Mouse (Mus musculus) forebrain, embryonic 12.5 days (tissue): ENCODE results near the gene Lgals2. TPM values are rescaled to one million over a fixed set of nuclear protein-coding genes. Genes with fewer than 3 reads are reported as not detected.
A peak's percentile ranks its signal among the peaks of the same experiment; 100 is the strongest.
"Not testable (repeated sequence)": the region's sequence is repeated elsewhere in the genome, so short reads cannot be mapped to it uniquely, and the experiment has no call there.

Experiments
- ATAC-seq: fragments of 200-750 bp; cut with Nextera tagmentation; 2 replicates; pipeline ENCODE4 v1.8.0; 2017; ENCODE audit warnings: moderate TSS enrichment; ENCODE audit not compliant: low FRiP score
- H3K27ac ChIP-seq: fragments of 300-500 bp; sonication (generic); 2 replicates; pipeline ENCODE4 v1.5.1; 2016; ENCODE audit warnings: mild to moderate bottlenecking
- H3K27me3 ChIP-seq: fragments of 300-500 bp; sonication (generic); 2 replicates; pipeline ENCODE4 v1.6.1; 2016; ENCODE audit warnings: mild to moderate bottlenecking
- H3K36me3 ChIP-seq: fragments of 300-500 bp; sonication (generic); replicated peaks from 2 replicates; pipeline ENCODE4 v1.6.1; 2016; ENCODE audit warnings: mild to moderate bottlenecking
- H3K4me1 ChIP-seq: fragments of 300-500 bp; sonication (generic); 2 replicates; pipeline ENCODE4 v1.6.1; 2016
- H3K4me2 ChIP-seq: fragments of 300-500 bp; sonication (generic); 2 replicates; pipeline ENCODE4 v1.6.1; 2016; ENCODE audit warnings: mild to moderate bottlenecking, moderate library complexity
- H3K4me3 ChIP-seq: fragments of 300-500 bp; sonication (generic); replicated peaks from 2 replicates; pipeline ENCODE4 v1.5.1; 2016; ENCODE audit warnings: mild to moderate bottlenecking
- H3K9ac ChIP-seq: fragments of 300-500 bp; sonication (generic); 2 replicates; pipeline ENCODE4 v1.6.1; 2016; ENCODE audit warnings: mild to moderate bottlenecking
- H3K9me3 ChIP-seq: fragments of 300-500 bp; sonication (generic); 2 replicates; pipeline ENCODE4 v1.6.1; 2016
- WGBS: fragments of 180-500 bp; shearing (Covaris S2); methylation state at CpG from one replicate; pipeline ENCODE4 v1.1.7; 2016; 5-methylcytosine and 5-hydroxymethylcytosine counted together
- polyA plus RNA-seq: library from polyadenylated mRNA; unstranded; fragments of >200 nt; fragmentation: Nextera tagmentation; extraction: Ambion mirVana; gene quantifications from 2 replicates; pipeline ENCODE4 v1.2.1, GENCODE M21; 2016

Gene Lgals2
- polyA plus RNA-seq, 1 experiment from 2014 or later = not detected

DNA sequence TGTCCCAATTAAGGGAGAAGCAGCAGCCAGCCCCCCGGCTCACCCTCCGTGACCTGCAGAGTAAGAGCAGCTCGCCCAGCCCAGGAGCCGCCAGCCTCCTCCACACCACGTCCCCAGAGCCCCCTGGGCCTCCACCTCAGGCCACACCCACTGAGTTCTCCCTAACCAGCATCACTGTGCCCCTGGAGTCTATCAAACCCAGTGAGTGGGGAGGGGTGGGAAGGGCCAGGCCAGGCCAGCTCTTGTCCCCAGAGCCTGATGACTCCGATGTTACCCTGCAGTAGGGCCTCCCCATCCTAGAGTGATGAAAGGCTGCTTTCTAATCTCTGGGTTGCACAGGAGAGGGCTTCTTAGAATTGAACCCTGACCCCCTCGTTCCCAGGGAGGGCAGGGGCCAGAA is 37.1 kb upstream of the Lgals2 start:
- Histone ChIP-seq H3K27me3 (no peaks in the 10 kb centered on the region), H3K4me2 (no peak overlapping the region), H3K9ac (no peak overlapping the region), H3K36me3 (peaks cover 67% of the 10 kb centered on the region), H3K9me3 (no peaks in the 10 kb centered on the region), H3K27ac (no peak overlapping the region), H3K4me1 (0 out of 2 replicates have a peak, but pooled peaks cover 3% of the 10 kb centered on the region), H3K4me3 (no peak overlapping the region)
- 70% methylated on average over 7 of the region's 7 CpGs for WGBS
- ATAC-seq = no peak

DNA sequence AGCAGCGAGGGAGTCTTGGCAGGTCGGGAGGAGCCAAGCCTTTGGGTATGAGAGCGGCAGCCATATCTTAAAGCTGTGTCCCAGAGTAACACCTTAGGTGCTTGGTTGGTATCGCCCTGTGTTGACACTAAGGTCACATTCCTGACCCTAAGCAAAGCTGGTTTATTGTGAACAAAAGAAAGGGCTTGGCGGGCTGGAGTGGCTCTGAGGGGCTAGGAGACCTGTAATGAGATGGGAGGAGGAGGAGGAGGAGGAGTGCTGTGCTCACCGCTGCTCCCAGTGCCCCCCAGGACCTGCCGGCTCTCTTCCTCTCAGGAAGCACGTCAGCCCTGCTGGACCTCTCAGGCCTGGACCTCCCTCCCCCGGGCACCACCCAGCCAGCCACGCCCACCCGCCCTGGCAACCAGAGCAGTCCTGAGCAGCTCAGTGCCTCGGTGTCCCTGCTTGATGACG is 34.1 kb upstream of the Lgals2 start:
- 19% methylated on average over 13 of the region's 13 CpGs for WGBS
- no peak overlapping the region for H3K27ac ChIP-seq
- 0 out of 2 replicates have a peak, but pooled peaks cover 3% of the 10 kb centered on the region for H3K4me1 ChIP-seq
- no peak overlapping the region for H3K4me2 ChIP-seq
- H3K9ac ChIP-seq = no peak overlapping the region
- ATAC-seq = no peak
- no peak overlapping the region for H3K4me3 ChIP-seq
- H3K36me3 ChIP-seq = peaks cover 91% of the 10 kb centered on the region
- no peaks in the 10 kb centered on the region for H3K27me3 ChIP-seq
- no peaks in the 10 kb centered on the region for H3K9me3 ChIP-seq

DNA sequence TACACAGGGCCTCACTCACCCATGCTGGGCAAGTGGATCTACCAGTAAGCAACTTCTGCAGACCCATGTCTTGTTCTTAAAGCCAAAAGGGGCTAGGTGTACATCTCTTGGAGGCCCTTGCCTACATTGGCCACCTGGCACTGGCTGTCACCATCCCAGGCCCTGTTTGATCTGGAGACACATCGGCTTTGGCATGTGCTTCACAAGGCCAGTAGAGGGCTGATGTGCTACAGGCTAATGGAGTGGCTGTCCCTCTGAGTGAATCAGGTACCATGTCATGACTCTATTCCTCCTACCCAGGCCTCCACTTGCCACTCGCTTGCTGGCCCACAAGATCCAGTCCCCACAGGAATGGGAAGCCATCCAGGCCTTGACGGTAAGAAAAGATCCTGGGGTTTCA is 26.5 kb upstream of the Lgals2 start:
- Histone ChIP-seq H3K4me1 (peaks cover 18% of the 10 kb centered on the region), H3K9ac (no peak overlapping the region), H3K27ac (no peak overlapping the region), H3K27me3 (no peaks in the 10 kb centered on the region), H3K4me3 (no peak overlapping the region), H3K9me3 (no peaks in the 10 kb centered on the region), H3K36me3 (peaks cover 68% of the 10 kb centered on the region), H3K4me2 (no peak overlapping the region)
- 83% methylated on average over 3 of the region's 3 CpGs for WGBS
- no peak for ATAC-seq

DNA sequence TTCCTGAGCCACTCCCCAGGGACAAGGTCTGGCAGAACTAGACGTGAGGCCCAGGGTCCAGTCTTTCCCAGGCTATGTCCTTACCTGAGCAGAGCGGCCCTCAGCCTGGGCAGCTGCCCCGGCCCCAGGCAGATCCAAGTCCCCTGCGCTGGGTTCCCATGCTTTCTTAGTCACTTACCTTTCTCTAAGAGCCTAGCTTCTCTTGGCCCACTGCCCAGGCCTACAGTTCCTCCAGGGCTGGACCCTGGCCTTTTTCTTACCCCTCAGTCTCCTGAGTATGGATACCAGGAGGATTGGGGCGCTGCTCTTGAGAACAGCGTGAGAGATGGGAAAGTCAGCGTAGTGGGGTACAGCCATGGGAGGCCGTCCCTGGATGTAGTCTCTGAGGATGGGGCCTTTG is 25.1 kb upstream of the Lgals2 start:
- H3K36me3 ChIP-seq = peaks cover 55% of the 10 kb centered on the region
- H3K4me2 ChIP-seq = no peak overlapping the region
- H3K27ac ChIP-seq = no peak overlapping the region
- H3K4me3 ChIP-seq = no peak overlapping the region
- H3K4me1 ChIP-seq = peaks cover 30% of the 10 kb centered on the region
- H3K27me3 ChIP-seq = no peaks in the 10 kb centered on the region
- no peaks in the 10 kb centered on the region for H3K9me3 ChIP-seq
- ATAC-seq = no peak
- WGBS = 96% methylated on average over 8 of the region's 8 CpGs
- 0 out of 2 replicates have a peak overlapping the region, but pooled peaks have one; percentile 25 for H3K9ac ChIP-seq

DNA sequence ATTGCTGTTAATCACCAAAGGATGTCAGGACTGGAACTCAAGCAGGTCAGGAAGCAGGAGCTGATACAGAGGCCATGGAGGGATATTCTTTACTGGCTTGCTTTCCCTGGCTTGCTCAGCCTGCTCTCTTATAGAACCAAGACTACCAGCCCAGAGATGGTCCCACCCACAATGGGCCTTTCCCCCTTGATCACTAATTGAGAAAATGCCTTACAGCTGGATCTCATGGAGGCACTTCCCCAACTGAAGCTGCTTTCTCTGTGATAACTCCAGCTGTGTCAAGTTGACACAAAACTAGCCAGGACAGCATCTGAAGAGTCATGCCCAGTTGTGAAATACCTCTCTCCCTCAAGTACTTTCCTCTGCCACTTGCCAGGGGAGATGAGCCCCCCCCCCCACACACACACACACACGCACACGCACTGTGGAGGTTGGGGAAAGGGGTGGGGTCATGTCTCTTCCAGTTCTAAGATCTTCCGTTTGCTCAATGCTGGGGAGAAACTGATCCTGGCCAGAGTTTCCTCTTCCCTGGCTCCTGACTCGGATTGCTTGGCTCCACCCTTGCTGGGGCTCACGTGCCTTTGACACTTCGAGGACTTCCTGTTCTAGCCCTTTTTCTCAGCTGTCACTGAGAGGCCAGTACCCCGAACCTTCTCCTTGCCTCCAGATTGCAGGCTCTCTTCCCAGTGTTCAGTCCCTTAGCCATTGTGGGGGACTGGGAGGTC is 23.6 kb upstream of the Lgals2 start:
- not testable (repeated sequence) for ATAC-seq, H3K27me3 ChIP-seq, H3K9me3 ChIP-seq, H3K4me2 ChIP-seq, H3K4me3 ChIP-seq, H3K27ac ChIP-seq
- WGBS = 62% methylated on average over 7 of the region's 7 CpGs
- Histone ChIP-seq H3K4me1 (peaks cover 35% of the 10 kb centered on the region), H3K9ac (peak overlapping the region; percentile 1; the same call in 1 of the 2 replicates), H3K36me3 (peaks cover 42% of the 10 kb centered on the region)

DNA sequence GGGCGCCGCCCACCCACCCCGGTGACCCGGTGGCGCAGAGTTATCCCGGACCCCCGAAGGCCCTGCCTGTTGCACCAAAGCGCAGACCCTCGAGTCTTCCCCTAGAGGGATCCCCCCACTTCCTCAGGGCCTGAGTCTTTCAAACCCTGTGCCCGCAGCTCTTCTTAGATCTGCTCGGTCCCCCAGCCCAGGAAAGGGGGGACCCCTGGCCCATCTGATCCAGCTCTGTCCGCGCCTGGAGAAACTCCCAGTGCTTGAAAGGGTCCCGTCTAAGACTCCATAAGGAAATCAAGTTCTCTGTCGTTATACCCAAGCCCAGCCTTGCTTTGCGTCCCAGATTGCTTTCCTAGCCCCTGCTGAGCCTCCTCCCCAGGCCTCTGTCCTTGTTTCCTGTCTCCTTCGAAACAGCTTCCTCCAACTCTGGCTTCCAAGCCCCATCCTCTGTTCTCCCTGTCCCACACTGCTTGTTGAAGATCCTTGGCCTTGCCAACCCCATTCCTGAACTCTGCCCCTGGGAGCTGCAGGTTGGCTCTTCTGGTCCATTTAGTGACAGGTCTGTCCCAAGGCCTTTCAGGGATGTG is 22.6 kb upstream of the Lgals2 start:
- peak overlapping the region; percentile 86 for H3K4me2 ChIP-seq
- peak overlapping the region; percentile 98 for H3K27ac ChIP-seq
- WGBS = 1% methylated on average over 15 of the region's 17 CpGs
- no peaks in the 10 kb centered on the region for H3K27me3 ChIP-seq
- H3K9me3 ChIP-seq = no peaks in the 10 kb centered on the region
- ATAC-seq = no peak; the same call in 1 of the 2 replicates
- H3K36me3 ChIP-seq = peaks cover 32% of the 10 kb centered on the region
- peaks cover 38% of the 10 kb centered on the region for H3K4me1 ChIP-seq
- peak overlapping the region; percentile 87 for H3K9ac ChIP-seq
- peak overlapping the region; percentile 73 for H3K4me3 ChIP-seq

DNA sequence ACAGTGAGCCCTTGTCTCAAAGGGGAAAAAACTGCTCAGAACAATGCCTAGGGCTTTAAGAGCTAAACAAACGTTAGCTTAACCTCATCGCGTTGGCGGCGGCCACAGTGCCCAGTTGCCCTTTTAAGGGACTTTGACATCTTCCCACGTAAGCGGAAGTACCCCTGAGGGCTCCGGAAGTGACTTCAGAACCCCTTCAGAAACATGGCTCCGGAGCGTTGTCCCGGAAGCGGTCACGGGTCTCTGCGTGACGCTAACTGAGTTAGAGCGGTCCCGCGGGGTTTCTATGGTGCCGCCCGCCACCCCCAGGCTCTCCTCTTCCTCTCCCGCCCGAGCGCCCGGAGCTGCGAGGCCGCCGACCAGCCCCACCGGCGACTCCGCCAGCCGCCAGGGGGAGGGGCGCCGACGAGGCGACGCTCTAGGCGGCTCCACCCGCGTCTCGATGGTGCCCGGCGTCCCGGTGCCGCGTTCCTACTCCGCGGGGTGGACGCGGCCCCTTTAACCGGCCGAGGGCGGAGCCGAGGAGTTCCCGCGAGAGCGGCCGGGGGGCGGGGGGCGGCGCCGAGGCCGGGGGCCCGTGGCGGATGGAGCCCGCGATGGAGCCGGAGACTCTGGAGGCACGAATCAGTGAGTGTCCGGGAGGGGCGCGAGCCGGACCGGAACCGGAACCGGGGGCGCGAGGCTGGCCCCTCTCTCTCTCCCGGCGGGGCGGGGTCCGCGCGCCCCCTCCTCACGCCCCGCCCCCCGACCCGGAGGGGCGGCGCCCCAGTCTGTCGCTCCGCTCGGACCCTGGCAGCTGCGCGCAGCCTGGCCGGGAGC is 21.9 kb upstream of the Lgals2 start, which contains the start of gene Gga1:
Gene Gga1, plus strand, starts transcription at position 200 of the 819 bp plus-strand sequence.
- H3K9me3 ChIP-seq = no peaks in the 10 kb centered on the region
- peak; percentile 91 for ATAC-seq
- H3K36me3 ChIP-seq = peaks cover 25% of the 10 kb centered on the region
- H3K4me3 ChIP-seq = peak within 1 kb of the TSS; percentile 73
- peak within 1 kb of the TSS; percentile 87 for H3K9ac ChIP-seq
- H3K27me3 ChIP-seq = no peaks in the 10 kb centered on the region
- peak within 1 kb of the TSS; percentile 86 for H3K4me2 ChIP-seq
- WGBS = under 1% methylated on average over 69 of the region's 95 CpGs
- peaks cover 42% of the 10 kb centered on the region for H3K4me1 ChIP-seq
- peak within 1 kb of the TSS; percentile 98 for H3K27ac ChIP-seq

DNA sequence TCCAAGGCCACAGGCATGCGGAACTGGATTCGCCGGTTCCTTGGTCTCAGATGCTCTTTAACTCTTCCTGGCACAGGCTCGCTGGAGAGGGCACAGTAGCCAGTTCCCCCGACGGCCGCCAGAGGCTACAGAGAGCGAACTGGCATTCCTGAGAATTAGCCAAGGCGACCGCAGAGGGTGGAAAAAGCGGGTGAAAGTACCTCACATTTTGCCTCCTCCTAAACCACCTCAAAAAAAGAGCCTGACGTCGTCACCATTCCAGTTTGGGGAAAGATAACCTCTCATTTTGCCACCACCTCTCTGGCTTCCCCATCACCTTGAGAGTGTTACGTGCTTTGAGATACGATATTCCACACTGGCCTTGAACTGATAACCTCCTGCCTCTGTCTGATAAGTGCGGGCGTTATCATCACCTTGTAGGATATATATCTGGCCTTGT is 20.9 kb upstream of the Lgals2 start:
- Histone ChIP-seq H3K27ac (peak overlapping the region; percentile 98), H3K4me2 (peak overlapping the region; percentile 86), H3K9me3 (no peaks in the 10 kb centered on the region), H3K27me3 (no peaks in the 10 kb centered on the region), H3K4me3 (peak overlapping the region; percentile 73), H3K9ac (peak overlapping the region; percentile 87), H3K4me1 (peaks cover 42% of the 10 kb centered on the region), H3K36me3 (peaks cover 17% of the 10 kb centered on the region)
- WGBS = 5% methylated on average over 17 of the region's 17 CpGs
- ATAC-seq = peak; percentile 16; the same call in 1 of the 2 replicates

DNA sequence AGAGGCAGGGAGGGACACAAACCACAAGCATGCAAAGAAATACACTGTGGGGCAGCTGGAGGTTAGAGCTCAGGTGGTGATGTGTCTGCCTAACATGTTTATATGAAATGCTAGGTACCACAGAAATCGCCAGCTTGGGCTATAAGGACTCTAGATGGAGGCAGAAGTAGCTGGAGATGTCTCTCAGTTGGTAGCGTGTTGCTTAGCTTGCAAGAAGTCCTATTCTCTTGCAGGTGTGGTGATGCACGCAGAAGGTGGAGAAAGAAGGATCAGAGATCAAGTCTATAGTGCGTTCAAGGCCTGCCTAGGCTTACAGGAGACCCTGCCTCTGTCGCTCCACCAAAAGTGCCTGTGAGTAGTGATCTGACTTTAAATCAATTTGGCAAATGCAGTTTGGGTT is 20.2 kb upstream of the Lgals2 start:
- Histone ChIP-seq H3K36me3 (peaks cover 9% of the 10 kb centered on the region; the same call in 1 of the 2 replicates), H3K27me3 (no peaks in the 10 kb centered on the region), H3K4me1 (peaks cover 42% of the 10 kb centered on the region), H3K9ac (peak overlapping the region; percentile 87; the same call in 1 of the 2 replicates), H3K4me2 (no peak overlapping the region), H3K27ac (peak overlapping the region; percentile 98), H3K9me3 (no peaks in the 10 kb centered on the region), H3K4me3 (no peak overlapping the region)
- no peak for ATAC-seq
- WGBS = 84% methylated on average over 5 of the region's 5 CpGs

DNA sequence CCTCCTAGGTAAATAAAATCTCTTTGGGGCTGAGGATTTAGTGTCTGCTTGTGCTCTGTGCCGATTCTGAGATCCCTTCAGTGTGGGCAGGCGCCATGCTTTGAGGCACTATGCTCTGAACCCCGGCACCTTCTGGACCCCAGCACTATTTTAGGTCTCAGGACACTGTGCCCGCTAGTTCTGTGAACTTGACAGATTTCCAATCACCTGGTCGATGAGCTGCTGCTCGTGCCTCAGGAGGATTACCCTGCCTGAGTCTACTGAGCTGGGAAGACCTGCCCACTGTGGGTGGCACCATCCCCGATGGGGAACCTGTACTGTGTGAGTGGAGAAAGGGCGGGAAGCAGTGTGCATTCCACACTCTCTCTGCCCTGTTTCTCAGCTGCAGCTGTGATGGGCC is 19.7 kb upstream of the Lgals2 start:
- no peak overlapping the region for H3K4me3 ChIP-seq
- 75% methylated on average over 8 of the region's 8 CpGs for WGBS
- no peak for ATAC-seq
- H3K4me2 ChIP-seq = no peak overlapping the region
- no peaks in the 10 kb centered on the region for H3K27me3 ChIP-seq
- H3K27ac ChIP-seq = no peak overlapping the region
- H3K36me3 ChIP-seq = peaks cover 4% of the 10 kb centered on the region; the same call in 1 of the 2 replicates
- no peak overlapping the region for H3K9ac ChIP-seq
- H3K4me1 ChIP-seq = peaks cover 42% of the 10 kb centered on the region
- no peaks in the 10 kb centered on the region for H3K9me3 ChIP-seq

DNA sequence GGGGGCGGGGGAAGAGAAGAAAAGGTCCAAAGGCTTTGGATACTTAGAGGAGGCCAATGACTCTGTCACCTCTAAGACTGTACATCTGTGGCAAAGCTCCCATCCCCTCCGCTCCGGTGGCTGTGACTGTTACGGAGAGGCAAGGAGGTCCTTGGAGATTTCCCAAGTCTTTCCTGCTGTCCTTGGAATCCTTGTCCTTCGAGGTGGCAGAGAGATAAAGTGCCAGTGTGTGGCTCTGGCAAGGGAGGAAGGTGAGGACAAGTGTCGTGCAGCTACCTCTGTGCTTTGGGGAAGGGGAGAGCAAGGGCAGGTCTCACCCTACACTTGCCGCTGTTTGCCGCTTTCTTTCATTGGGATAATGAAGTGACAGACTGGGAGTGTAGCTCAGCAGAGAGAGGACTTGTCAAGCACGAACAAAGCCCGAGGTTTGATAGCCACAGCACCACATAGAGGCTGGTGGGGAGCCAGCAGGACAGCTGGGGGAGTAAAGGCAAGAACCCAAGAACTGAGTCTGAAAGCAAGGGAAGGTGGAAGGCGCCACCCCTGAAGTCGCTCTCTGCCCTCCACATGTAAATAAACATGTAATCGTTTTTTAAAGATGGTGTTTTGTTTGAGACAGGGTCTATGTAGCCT is 18.6 kb upstream of the Lgals2 start:
- Histone ChIP-seq H3K9ac (no peak overlapping the region; the same call in 1 of the 2 replicates), H3K4me2 (no peak overlapping the region)
- no peak for ATAC-seq

More for the DNA sequence above, 18.6 kb upstream of the Lgals2 start:
- Histone ChIP-seq H3K9me3 (no peaks in the 10 kb centered on the region), H3K27me3 (no peaks in the 10 kb centered on the region), H3K36me3 (no peaks in the 10 kb centered on the region), H3K4me1 (peaks cover 33% of the 10 kb centered on the region), H3K27ac (peak overlapping the region; percentile 25), H3K4me3 (no peak overlapping the region)
- 60% methylated on average over 13 of the region's 13 CpGs for WGBS
